Mouse (Mus musculus): ENCODE data around the gene Cnnm2.

Gene Cnnm2

DNA sequence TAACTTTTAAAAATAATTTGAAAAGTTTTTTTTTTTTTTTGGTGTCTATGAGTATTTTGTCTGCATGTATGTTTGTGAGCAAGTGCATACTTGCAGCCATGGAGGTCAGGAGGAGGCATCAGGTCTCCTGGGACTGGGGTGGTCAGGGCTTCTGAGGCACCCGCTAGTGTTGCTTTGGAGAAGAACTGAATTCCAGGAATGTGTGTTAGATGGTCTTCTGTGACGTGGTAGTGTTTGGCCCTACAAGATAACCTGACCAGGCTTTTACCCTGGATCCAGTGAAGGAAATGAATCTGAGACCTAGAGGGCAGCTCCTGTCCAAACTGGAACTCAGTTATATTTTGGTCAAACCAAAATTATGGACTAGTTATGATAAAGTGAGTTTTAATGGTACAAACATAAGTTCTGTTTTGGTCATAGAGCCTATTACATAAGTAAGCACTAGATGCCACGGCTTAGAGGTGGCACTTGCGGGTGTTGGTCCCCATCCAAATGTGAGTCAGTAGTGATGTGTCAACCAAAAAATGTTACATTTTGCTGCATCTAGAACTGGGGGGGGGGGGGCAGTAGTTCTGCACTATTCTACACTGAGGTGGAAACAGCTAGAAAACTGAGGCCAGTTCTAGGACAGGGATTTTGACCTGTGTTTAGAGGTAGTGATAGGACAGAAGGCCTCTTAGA is 38.6 kb downstream of the Cnnm2 start:
- no peak for DNase-seq (ENCODE audit: low spot score)

DNA sequence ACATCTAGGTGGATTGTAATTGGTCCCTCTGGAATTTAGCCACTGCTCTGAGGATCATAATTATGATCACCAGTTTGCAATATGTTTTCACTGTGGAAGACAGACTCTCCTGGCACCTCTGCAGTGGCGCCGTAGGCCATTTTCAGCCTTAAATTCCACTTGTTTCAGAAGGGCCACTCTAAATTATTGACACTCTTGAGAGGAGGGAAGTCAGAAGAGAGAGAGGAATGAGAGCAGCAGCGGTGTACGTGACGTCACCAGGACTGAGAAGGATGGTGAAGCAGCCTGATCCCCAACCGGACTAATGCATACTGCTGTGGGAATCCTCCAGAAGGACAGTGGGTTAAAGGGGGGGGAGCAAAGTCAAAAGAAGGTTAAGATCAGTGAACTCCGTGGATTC is 40.1 kb downstream of the Cnnm2 start:
- no peak for DNase-seq (ENCODE audit: low spot score)

DNA sequence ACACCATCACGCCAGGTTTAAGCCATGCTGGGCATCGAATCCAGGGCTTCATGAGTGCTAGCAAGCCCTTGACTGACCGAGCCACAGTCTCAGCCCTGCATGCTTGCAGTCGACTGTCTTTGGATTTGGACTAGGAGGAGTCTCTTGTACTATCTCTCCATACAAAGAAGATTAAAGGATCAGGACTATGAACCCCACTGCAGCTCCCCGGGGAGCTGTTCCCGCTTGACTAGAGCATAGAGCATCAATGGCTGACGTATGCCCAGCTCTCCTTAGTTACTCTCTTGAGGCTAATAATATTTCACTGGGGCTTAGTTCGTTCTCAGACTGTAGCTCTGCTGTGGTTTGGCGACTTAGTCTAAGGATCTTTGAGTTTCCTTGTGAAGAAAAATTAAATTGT is 40.9 kb downstream of the Cnnm2 start:
- DNase-seq (ENCODE audit: low spot score): peak; percentile 41

DNA sequence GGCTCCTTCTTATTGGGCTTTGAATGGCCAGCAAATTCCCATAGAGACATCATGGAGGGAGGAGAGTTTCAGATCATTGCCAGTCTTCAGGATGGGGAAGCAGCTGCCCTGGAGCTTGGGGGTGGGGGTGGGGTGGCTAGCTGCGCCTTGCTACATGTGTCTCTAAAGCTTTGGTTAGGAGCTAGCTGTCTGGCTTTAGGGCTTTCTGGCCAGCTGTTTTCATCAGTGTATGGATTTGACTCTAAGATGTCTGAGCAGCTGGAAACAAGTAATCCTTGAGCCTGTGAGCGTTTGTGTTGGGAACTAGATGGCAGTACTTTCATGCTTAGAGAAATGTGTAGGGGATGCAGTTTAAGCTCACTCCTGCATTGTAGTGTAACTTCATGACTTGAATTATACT is 42.3 kb downstream of the Cnnm2 start:
- no peak for DNase-seq (ENCODE audit: low spot score)

DNA sequence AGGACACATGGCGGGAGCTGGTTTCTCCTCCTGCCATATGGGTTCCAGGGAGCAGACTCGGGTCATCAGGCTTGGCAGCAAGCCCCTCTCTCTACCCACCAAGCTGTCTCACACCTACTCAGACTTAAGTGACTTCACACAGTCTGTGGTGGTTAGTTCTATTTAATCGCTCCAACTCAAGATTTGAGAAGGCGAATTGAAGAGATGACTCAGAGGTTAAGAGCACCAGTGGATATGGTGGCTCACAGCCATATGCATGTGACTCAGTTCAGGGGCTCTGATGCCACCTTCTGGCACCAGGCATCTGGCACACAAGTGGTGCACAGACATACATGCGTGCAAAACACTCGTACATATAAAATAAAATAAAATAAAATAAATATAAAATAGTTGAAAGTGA is 43.4 kb downstream of the Cnnm2 start:
- no peak for DNase-seq (ENCODE audit: low spot score)

DNA sequence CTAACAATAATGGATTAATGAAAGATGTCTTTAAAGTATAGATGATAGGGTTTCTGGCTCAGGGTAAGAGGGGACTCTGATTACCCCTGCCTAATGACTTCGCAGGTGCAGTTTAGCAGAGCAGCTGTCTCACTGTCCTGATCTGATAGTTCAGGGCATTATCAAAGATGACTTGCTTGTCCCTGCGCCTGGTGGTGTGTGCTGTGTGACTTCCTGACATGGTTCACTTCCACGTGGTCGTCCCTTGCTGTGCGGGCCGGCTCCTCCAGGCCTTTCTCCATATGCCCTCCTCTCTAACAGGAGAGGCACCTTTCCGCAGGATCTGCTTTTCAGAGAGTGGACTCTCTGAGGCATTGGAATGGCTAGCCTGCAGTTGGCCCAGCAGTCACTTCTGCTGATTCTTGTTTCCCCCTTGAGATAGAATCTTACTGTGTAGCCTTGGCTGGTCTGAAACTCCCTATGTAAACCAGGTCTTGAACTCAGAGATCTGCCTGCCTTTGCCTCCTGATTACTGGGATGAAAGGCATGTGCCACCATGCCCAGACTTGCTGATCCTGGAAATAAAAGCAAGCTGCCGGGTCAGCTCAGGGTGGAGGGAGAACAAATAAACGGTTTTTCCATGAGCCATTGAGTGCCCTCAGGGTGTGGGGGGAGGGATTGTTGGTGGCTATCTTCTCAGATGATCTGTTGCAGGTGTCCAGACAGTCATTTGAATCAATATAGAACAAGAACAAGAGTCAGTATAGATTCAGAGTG is 44.7 kb downstream of the Cnnm2 start:
- no peak for DNase-seq (ENCODE audit: low spot score)

DNA sequence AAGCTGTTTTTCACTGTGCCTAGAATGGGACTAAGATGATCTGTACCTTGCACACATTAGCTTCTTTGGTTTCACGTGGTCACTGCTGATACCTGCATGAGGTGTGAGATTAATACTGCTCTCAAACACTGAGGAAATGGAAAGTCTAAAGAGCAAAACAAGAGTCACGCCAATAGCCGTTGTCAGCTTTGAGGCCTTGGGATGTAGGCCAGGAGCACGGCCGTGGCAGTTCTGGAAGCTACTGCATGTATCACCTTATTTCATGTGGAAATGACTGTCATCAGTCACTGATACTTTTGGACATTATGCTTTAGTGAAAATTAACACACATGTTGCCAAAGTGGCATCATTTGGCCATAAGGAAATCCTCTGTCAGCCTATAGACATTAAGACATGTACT is 46.9 kb downstream of the Cnnm2 start:
- DNase-seq (ENCODE audit: low spot score): no peak

DNA sequence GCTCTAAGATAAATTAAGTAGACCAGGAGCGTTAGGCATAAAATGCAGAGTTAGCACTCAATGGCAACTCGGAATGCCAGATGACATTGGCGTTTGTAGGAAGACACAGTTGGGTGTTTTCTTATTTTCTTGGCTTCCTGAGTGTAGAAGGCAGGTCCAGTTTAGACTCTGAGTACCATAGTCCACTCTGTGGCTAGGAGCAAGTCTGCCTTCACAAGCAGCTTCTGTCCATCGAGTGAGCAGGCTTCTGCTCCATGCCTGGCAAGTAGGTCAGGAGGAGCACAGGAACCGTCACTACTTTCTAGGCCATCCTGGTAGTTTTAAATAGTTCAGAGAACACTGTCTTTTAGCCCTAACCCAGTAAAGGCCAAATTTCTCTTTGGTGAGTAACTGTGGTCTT is 47.6 kb downstream of the Cnnm2 start:
- DNase-seq (ENCODE audit: low spot score): no peak

DNA sequence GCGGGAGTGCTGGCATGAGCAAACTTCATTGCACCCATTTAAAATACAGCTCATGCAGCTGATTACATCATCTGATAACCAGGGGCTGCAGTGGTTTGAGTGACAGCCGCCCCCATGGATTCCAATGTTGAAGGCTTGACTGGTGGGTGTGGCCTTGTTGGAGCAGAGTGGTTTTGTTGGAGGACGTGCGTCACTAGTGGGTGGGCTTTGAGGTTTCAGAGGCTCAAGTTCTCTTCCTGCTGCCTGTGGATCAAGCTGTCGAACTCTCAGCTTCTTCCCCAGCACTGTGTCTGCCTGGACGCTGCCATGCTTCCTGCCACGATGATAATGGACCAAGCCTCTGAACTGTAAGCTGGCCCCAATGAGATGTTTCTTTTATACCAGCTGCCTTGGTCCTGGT is 57.9 kb downstream of the Cnnm2 start:
- no peak for DNase-seq (ENCODE audit: low spot score)

DNA sequence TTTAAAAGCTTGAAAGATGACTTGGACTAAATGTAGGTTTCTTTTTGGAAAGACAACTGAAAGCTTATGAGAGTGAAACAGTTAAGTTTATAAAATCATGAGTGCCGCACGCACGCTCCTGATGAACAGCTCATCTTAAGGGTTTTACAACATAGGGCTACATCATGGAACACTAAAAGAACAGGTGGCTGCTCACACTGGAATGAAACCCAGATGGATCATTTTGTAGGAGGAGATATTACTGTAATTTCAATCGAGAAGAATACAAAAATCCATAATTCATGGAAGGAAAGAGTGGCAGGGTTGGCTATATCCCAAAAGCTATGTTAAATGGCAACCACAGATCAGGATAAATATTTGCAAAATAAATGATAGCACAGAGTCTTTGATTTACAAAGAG is 61.1 kb downstream of the Cnnm2 start:
- no peak for DNase-seq (ENCODE audit: low spot score)

DNA sequence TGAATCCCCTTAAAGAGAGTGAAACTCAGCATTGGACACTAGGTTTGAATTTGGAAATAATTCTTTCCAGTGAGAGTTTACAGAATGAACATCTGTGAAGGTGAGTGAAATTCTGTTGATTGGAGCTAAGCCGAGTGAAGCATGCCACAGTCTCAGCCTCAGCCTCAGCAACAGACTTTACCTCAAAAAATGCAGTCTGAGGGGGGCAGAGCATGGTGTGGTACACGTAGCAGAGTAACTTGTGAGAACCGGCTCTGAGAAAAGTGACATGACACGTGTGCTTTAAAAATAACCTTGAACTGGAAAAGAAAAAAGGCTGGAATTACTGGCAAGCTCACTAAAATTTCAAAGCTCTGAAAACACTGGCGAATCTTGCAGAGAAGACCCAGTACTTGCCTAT is 62.4 kb downstream of the Cnnm2 start:
- no peak for DNase-seq (ENCODE audit: low spot score)

DNA sequence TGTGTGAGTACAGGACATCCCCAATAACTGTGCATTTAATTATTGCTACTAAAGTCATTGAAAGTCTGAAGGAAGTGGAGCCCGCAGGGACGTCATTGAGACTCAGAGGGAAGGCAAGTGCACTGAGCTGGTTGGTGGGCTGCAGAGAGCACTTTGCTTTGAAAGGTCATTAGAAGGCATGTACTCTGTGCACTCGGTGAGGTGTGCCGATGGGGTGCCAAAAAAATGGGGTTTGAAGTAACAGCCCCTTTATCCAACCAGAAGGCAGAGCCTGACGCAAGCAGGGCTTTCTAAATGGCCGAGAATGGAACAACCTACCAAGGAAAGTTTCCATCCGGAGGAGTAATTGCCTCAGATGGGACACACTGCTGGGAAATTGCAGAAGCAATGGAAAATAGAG is 63.5 kb downstream of the Cnnm2 start:
- DNase-seq (ENCODE audit: low spot score): no peak

DNA sequence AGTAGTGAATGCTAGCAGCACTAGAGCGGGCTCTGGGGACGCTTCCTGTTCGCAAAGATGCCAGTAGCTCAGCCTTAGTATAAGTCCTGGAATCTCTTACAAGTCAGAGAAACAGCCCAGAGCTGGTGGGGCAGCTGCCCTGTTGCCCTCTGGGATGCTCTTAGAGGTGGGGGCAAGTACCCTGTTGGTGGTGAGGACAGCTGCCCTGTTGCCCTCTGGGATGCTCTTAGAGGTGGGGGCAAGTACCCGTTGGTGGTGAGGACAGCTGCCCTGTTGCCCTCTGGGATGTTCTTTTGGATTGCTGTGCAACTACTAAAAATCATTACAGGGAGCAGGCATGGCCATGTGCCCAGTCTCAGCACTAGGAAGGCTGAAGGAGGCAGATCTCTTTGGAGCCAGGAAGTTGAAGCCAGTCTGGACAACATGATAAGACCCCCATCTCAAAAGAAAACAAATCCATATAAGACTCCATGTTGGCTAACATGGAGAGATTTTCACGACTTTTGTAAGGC is 66.3 kb downstream of the Cnnm2 start:
- DNase-seq (ENCODE audit: low spot score): no peak

DNA sequence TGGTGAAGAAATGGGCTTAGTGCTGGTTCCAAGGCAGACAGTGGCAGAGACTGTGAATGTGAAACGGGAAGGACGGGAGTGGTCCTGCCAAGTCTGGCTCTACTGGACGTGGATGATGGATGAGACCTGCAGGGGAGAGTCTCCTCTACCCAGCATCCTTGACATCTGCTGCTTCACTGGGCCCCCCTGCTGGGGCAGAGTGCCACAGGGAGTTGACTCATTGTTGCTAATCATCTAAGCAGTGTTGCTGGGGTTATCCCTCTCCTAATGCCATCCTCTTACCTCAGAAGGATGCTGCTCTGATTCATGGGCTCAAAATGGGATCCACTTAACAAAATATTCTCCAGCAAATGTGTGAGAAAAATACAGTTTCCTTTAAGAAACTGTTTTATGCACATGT is 67.6 kb downstream of the Cnnm2 start:
- peak; percentile 6 for DNase-seq (ENCODE audit: low spot score)

DNA sequence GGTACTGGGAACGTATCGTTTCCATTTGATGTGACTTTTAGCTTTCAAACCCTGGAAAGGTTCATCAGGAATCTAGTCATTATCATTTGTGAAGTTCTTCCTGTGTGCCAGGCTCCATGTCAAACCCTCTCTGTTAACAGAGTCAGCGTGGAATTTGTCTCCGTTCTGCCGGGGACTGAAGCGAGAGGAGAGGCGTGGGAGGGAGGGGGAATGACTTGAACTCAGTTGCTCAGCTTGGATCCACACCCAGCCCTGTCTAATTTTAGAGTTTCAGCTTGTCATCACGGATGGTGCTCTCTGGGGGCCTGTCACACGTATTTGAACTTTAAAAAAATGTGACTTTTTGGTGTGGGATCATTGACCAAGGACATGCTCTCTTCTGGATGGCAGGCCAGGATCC is 70.0 kb downstream of the Cnnm2 start:
- no peak for DNase-seq (ENCODE audit: low spot score)

DNA sequence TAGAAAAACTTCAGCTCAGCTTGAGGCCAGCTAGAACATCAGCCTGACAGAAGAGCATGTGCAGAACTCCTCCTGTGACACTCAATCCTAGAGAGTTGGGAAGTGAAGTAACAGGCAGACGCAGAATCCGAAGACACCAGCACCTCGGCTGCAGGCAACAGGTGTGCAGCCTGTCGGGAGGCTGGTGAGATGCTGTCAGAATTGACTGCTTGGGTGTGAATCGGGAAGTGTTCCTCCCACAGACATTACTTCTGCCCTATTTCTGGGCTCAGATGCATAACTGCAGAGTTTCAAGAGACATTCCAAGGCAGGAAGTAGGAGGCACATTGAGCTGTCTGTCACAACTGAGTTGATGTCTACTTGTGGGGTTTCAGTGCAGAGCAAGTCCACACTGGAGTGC is 72.9 kb downstream of the Cnnm2 start:
- no peak for DNase-seq (ENCODE audit: low spot score)

DNA sequence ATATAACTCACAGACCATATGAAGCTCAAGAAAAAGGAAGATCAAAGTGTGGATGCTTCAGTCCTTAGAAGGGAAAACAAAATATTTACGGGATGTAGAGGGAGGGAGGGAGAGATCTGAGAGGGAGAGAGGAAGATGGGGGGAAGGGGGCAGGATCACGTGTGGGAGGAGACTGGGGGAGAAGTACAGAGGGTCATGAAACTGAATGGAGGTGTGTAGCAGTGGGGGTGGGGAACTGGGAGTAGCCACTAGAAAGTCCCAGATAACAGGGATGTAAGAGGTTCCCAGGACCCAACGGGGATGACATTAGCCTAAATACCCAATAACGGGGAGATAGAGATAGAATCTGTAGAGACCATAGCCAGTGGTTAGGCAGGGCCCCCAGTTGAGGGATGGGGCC is 73.9 kb downstream of the Cnnm2 start:
- no peak for DNase-seq (ENCODE audit: low spot score)

DNA sequence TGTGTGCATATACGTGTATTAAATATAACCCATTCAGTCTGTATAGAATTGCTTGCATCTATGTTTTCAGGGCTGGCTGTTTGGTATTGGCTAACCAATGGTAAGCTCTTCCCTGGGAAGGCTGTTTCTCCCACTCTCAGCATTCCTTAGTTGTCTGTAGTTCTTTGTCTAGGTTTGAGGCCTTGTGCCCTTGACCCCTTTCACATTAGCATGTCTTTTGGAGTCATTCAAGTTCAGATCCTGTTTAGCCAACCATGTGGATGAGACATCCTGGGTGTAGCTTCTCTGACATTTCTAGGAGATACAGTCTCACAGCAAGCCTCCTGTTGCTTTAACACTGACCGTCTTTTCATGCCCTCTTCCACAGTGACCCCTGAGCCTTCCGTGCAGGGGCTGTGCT is 74.7 kb downstream of the Cnnm2 start:
- DNase-seq (ENCODE audit: low spot score): no peak

DNA sequence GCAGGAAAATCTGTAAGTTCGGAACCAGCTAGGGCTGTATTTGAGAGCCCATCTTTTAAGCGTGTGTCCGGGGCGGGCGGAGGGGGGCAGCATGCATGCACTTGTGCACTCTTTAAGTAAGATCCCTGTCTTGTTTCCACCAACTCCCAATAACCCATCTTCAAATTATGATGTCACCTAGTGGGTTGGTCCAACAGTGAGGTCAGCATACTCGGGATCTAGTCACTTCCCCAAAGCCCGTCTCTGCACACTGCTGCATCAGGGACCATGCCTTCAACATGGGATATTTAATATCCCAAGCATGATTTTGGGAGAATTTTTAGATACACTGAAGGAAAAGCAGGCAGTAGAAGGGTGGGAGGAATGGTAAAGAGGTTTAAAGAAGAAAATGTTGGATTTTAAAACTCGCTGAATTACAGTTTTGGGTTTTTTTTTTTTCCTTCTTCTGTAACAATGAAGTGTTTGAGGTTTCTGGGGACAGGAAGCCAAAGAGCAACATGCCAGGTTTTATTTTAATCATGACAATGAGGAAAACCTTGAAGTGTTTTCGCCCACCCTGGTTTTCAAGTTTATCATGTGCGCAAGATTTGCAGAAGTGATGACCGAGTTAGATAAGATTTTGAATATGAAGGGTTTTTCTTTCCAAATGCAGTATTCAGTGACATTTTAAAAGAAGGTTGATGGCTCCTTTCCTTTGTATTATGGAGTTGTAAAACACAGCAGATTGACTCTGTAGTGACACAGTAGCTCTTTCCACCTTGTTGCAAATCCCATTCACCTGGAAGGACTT is 76.1 kb downstream of the Cnnm2 start:
- no peak for DNase-seq (ENCODE audit: low spot score)

DNA sequence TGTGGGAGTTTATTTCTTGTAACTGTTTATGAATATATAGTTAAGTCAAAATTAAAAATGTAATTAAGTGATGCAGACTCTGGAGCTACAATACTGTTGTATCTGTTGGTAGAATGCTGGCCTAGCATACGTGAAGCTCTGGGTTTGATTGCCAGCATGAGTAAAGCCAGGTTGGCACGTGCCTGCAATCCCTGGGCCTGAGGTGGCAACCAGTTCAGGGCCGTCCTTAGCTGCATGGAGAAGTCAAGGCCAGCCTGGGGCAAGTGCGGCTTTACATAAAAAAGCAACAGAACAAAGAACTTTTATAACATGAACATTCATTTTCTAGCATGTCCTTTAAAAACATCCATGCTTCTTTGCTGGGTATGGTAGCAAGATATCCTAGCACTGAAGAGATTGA is 79.6 kb downstream of the Cnnm2 start:
- no peak for DNase-seq (ENCODE audit: low spot score)

DNA sequence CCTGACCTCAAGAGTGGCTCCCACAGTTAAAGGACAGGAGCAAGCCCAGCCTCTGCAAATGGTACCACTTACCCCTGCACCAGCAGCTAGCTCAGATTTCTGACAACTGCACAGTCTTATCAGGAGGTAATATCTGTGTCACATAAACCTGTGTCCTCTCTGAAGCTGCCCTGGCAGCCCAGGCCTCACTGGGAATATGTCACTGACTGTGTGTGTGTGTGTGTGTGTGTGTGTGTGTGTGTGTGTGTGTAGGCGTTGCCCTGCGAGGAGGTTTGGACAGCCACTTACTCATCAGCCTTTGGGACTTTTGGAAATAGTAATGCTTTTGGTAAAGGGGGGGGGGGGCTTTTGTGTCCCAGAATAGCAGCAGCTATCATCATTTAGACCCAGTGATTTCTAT is 81.6 kb downstream of the Cnnm2 start:
- DNase-seq (ENCODE audit: low spot score): no peak

DNA sequence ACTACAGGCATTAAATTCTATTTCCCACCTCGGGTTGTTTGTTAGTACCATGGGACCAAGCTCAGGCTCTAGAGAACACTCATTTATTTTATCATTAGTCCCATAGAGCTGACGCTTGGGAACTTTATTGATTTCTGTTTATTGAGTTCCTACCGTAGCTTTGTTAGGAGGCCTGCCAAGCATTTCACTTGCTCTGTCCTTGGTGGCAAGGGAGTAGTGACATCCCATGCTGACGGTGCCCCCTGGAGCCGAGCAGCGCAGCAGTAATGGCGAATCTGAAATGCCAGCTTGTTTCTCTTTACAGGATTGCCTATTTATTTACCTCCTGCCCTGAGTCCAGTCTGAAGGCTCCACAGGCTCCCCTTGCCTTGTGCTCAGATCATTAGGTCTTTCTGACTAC is 84.7 kb downstream of the Cnnm2 start:
- DNase-seq (ENCODE audit: low spot score): no peak

DNA sequence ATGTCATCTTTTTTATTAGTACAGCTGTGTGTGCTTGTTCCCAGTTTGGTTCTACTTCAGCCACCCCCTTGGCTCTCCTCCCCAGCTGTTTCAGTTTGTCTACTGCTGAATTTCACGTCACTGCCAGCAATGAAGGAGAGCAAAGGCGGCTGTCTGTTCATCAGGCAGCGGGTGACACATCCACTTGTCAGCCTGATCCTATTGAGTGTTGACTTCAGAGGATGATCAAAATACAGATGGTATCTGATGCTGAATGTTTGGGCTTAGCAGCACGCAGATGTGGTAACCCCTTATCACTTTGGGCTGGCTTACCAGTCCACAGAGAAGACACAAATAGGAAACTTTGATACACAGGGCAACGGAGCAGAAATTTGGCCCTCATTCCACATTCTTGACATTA is 85.1 kb downstream of the Cnnm2 start:
- no peak for DNase-seq (ENCODE audit: low spot score)
